Mouse (Mus musculus) olfactory bulb, adult 2 months (tissue): Measurements from ENCODE around the gene Btbd3.

ENCODE experiments used
- CTCF ChIP-seq: fragments of 200-500 bp; IDR thresholded peaks from 2 replicates; pipeline ENCODE4 v1.5.1; 2012; ENCODE audit warnings: low read depth, mild to moderate bottlenecking, low read length, moderate library complexity; ENCODE audit not compliant: insufficient read depth
- POLR2A ChIP-seq: fragments of 200-500 bp; IDR thresholded peaks from 2 replicates; pipeline ENCODE4 v1.6.1; 2012; ENCODE audit warnings: mild to moderate bottlenecking, low read depth, low read length, moderate library complexity; ENCODE audit not compliant: insufficient read depth

DNA sequence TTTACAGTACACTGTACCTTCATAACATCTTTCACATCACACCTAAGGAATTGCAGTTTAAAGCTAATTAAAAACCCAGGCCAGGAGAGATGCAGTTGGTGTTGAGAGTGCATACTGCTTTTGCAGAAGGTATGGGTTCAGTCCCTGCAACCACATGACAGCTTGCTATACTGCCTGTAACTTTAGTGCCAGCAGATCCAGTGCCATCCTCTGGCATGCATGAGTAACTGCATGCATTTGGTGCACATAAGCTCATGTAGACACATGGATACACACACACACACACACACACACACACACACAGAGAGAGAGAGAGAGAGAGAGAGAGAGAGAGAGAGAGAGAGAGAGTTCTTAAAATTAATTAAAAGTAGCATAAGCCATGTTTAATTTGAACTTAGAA lies 13.0 kb downstream of the Btbd3 start:
- no peak for TF ChIP-seq CTCF
- TF ChIP-seq POLR2A, result no peak
